Mouse (Mus musculus): ENCODE measurements around the gene Efcab3. TPM values are rescaled to one million over a fixed set of nuclear protein-coding genes. Genes with fewer than 3 reads are reported as not detected.
"Not testable (repeated sequence)": the region's sequence is repeated elsewhere in the genome, so short reads cannot be mapped to it uniquely, and the experiment has no call there.

The Efcab3 gene
- polyA plus RNA-seq (2017; shearing (Covaris generic)), result not detected

DNA sequence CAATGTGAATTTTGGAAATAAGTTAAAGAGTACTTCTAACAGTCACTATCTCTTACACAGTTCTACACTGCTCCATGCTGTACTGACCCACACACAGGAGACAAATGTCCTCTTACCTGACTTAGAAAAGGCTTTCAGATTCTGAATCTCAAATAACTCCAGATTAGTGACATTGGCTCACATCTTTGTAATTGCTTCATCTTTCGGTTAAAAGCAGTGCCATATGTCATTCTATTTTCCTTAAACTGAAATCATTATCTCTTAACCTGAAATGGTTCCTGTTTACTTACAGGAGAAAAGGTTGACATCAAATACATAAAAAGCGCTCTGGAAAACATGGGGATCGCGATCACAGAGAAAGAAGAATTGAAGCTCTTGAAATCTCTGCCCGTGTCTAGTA, at the start of gene Efcab3:
Gene Efcab3 (plus strand): TSS at position 301 of the 400 bp plus-strand sequence.
- no peak for ATAC-seq

DNA sequence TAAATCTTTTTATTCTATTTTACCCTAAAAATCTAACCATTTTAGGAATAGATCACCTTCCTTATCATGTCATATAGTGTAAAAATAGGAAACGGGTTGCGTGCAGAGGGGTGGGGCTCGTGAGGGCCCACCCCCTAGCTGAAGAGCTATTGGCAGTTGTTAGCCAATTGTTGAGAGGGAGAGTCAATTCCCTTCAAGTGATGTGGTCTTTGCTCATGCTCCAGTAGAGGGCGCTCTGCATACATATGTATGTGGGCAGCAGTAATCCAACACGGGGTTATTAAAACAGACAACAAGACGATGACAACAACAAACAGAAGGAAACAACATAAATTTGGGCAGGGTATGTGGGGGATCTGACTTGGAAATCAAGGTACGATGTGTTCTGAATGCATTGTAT, 42.3 kb upstream of the Efcab3 start:
- no peak for ATAC-seq

DNA sequence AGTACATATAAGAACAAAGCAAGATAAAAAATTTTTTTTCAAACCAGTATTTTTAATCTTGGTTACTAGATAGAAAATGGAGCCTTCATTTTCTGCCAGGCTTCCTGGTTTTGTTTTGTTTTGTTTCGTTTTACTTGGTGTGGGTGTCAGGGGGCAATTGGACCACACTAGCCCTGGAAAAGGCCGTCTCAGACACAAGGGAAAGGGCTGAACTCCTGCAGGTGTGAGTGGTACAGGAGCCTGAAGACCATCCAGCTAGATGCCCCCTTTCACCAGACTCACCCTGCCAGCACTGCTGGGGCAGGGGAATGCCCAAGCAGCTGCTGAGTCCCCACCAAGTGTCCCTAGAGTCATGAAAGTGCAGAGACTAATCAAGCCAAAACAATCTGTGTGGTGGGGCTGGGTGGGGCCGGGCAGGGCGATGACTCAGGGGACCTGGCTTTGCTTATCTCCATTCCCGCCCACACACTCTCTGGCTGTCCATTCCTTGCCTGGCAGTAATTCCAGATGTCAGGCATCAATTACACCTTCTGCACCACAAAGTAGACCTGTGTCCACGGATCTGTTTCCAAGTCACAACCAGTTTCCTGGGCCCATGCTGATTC, 34.5 kb upstream of the Efcab3 start:
- ATAC-seq, result no peak

- no peak for ATAC-seq
Observed at GRCm38 (mm10) chr11:105029525-105029924, 33.9 kb upstream of the Efcab3 start.

- no peak for ATAC-seq
Observed at GRCm38 (mm10) chr11:105030229-105030628, 33.2 kb upstream of the Efcab3 start.

DNA sequence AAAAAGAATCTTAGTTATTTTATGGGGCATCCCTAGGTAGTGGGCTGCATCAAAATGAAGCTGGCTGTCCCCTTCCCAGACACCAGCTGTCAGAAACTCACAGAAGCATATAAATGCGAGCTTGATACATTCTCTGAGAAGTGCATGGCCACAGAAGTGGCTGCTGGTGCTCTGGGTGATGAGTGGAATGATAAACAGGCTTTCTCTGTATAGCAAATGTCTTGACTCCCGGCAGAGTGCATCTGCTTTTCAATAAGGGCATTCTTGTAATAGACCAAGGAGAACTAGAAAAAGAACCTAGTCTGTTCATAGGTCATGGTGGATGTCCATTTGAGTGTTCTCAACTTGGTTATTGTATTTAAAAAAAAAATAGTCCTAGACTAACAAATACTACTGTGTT, 32.3 kb upstream of the Efcab3 start:
- no peak for ATAC-seq

GRCm38 (mm10) chr11:105035081-105035480, 28.3 kb upstream of the Efcab3 start:
- no peak for ATAC-seq

- not testable (repeated sequence) for ATAC-seq
Observed at GRCm38 (mm10) chr11:105112448-105112847, 49.1 kb downstream of the Efcab3 start.

- no peak for ATAC-seq
Observed at GRCm38 (mm10) chr11:105117814-105118213, 54.4 kb downstream of the Efcab3 start.

- ATAC-seq, result no peak
Observed at GRCm38 (mm10) chr11:105120551-105121061, 57.2 kb downstream of the Efcab3 start.

- ATAC-seq, result not testable (repeated sequence)
Observed at GRCm38 (mm10) chr11:105121792-105122191, 58.4 kb downstream of the Efcab3 start.

- ATAC-seq, result no peak
Observed at GRCm38 (mm10) chr11:105123986-105124385, 60.6 kb downstream of the Efcab3 start.

DNA sequence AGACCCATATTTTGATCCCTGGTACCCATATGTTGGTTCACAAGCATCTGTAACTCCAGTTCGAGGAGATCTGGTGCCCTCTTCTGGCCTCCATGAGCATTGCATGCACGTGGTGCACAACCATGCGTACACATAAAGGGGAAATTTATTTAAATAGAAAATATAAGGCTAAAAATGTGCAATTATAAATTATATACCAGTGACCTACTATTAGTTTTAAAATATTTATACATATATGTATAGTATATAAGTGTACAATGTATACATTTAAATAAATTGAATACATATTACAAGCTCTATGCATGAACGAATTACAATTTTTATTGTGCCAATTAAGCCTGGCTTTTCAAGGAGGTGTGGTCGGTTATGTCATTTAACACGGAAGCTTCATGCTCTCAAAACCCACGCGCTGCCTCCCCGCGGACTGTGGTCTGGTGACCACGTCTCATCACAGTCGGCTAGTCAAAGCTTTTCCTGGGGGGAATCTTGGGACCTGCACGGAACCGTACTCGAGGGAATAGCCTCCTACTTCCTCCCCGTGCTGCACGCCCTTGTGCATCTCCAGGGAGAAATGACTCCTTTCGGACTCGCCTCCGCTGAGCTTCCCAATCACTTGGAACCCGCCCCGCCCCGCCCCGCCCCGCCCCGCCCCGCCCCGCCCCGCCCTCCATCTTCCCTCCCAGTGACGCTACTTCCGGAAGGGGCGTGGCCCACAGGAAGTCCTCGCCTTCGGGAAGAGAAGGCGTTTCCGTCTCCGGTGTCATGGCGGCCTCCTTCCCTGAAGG, 62.5 kb downstream of the Efcab3 start, which contains the start of gene Mettl2:
Gene Mettl2 (plus strand): TSS at position 691 of the 785 bp plus-strand sequence.
- ATAC-seq, result peak; percentile 84

- ATAC-seq, result no peak
Observed at GRCm38 (mm10) chr11:105126520-105127029, 63.2 kb downstream of the Efcab3 start.

- ATAC-seq, result no peak
Observed at GRCm38 (mm10) chr11:105135692-105136091, 72.3 kb downstream of the Efcab3 start.

- not testable (repeated sequence) for ATAC-seq
Observed at GRCm38 (mm10) chr11:105137255-105137654, 73.9 kb downstream of the Efcab3 start.

GRCm38 (mm10) chr11:105140512-105140911, 77.1 kb downstream of the Efcab3 start:
- ATAC-seq, result not testable (repeated sequence)

- no peak for ATAC-seq
Observed at GRCm38 (mm10) chr11:105141115-105141514, 77.7 kb downstream of the Efcab3 start.

DNA sequence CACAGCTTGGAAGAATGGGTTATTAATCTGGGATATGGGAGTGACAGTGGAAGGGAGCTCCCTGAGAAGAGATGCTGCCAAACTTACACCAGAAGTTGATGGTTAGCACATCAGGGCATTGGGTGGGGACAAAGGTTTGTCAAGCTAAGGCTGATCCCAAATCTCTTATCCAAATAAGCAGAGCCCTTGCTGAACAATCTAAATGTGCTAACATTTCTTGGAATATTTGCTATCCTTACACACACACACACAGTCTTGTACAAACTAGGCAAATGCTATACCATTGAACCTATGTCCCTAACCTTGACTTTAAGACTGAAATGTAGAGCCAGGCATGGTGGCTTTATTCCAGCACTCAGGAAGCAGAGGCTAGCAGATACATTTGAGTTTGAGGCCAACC, 80.2 kb downstream of the Efcab3 start:
- no peak for ATAC-seq

- ATAC-seq, result no peak
Observed at GRCm38 (mm10) chr11:105144084-105144483, 80.7 kb downstream of the Efcab3 start.

GRCm38 (mm10) chr11:105144508-105145210, 81.3 kb downstream of the Efcab3 start:
- ATAC-seq, result no peak

DNA sequence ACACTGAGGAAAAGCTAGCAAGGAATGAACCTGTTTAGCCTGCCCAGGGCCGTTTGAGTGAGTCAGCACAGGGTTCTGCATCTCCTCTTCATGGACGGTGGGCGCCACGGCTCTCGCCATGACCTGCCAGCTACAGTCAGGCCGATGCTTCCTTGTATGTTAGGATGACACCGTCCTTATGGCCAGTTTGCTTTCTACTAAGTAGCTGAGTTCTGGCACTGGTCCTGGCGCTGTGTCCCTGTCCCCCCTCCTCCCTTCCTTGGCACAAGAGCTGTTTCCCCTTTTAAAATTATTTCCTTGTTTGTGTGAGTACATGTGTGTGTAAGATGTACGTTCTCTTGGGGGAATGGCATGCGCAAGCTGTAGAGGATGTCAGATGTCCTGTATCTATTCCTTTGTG, 81.8 kb downstream of the Efcab3 start:
- ATAC-seq, result no peak

- no peak for ATAC-seq
Observed at GRCm38 (mm10) chr11:105146593-105146992, 83.2 kb downstream of the Efcab3 start, which contains the start of gene Gm10842. TSS of gene Gm10842 (plus strand) at chr11:105146893.

Data from CD4-positive, CD25-positive, alpha-beta regulatory T cell, adult 4 months (primary cell).